Mouse (Mus musculus): ENCODE results near the gene Anks1b.

DNA sequence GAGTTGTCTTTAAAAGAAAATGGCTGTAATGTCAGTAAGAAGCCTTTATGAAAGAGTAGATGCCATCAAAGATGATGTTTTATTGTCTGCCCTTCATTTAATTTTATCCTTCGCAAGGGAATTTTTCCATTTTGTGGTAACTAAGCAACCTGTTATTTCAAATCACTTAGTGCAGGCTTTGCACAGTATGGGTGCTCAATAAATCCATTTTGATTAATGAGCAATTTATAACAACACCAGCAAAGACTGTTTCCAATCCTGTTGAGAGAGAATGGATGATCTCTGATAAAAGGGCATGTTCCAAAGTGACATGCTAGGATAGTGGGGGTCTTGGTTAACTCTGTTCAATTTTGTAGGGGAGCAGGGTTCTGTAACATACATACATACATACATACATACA, 398.0 kb downstream of the Anks1b start:
- TF ChIP-seq CTCF (IDR thresholded peaks at IDR 0.05; ENCODE audit: extremely low read depth, insufficient read depth, insufficient read length, insufficient replicate concordance): no peak
- TF ChIP-seq POLR2A (IDR thresholded peaks at IDR 0.05; ENCODE audit: low read depth, low read length): no peak
